Mouse (Mus musculus): ENCODE data around the gene Grik4.

DNA sequence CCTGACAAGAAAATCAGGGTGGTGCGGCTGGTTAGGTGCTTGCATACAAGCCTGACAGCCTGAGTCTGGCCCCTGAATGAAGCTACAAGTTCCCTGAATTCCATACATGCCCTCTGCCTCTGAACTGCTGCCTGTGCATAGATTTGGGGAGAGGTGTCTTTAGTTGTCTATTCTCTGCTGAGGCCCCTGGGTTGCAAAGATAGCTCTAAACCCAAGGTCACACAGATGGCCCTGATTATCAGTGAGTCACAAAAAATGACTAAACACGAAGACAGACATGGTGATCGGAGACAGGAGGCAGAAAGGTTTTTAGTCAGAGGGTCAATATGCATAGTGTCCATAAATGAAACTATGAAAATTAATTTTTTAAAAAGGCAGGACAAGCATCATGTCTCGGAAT lies 49.4 kb upstream of the Grik4 start:
- TF ChIP-seq CTCF (IDR thresholded peaks at IDR 0.05; ENCODE audit: borderline replicate concordance, extremely low read depth, insufficient read depth, insufficient read length) (no peak), POLR2A (IDR thresholded peaks at IDR 0.05; ENCODE audit: borderline replicate concordance, extremely low read depth, insufficient read depth, insufficient read length, poor library complexity, severe bottlenecking) (no peak)

Data from brain, embryonic 14.5 days (tissue).